Mouse (Mus musculus): Measurements from ENCODE around the gene Dnmt3b.

GRCm38 (mm10) chr2:153616893-153617292 is 32.4 kb upstream of the Dnmt3b start:
- TF ChIP-seq CTCF (IDR thresholded peaks at IDR 0.05; ENCODE audit: extremely low read depth, insufficient read length, insufficient replicate concordance, low read depth, low read length) (no peak), POLR2A (IDR thresholded peaks at IDR 0.05; ENCODE audit: low read depth, low read length) (no peak)

All from small intestine, adult 2 months (tissue).